Comparison of ENCODE assay signal across 8 mouse cellular contexts in genomic region chr4:129743494-129743893, GRCm38 (mm10). TPM values are rescaled to one million over a fixed set of nuclear protein-coding genes. Genes with fewer than 3 reads are reported as not detected.
DNase-seq lines count a peak whose midpoint lies in the region; ATAC-seq and TF ChIP-seq lines count a peak whose summit lies in the region.

No protein-coding gene starts in this region.

- peak overlapping the region; percentile 100 for H3K4me3 ChIP-seq in erythroblast, embryonic 14.5 days (replicated peaks)
- H3K4me3 ChIP-seq in E14TG2a.4 (replicated peaks; ENCODE audit: low read length) (peak overlapping the region; percentile 96), macrophage (ENCODE audit: inconsistent target) (peak overlapping the region; percentile 47)
- peak overlapping the region; percentile 100; the same call in 1 of the 2 replicates for H3K4me3 ChIP-seq in heart, embryonic 16.5 days (ENCODE audit: low read length)

- no peaks in the 10 kb centered on the region; the same call in 1 of the 2 replicates for H3K36me3 ChIP-seq in erythroblast, embryonic 14.5 days (ENCODE audit: control insufficient read depth)
- H3K36me3 ChIP-seq in E14TG2a.4 (ENCODE audit: insufficient read depth, low read length) (peaks cover 13% of the 10 kb centered on the region), macrophage (ENCODE audit: inconsistent target) (no peaks in the 10 kb centered on the region)
- H3K36me3 ChIP-seq in heart, embryonic 16.5 days (ENCODE audit: control insufficient read depth, insufficient read depth) = no peaks in the 10 kb centered on the region

- WGBS in heart, embryonic 16.5 days = 42% methylated on average over 2 of the region's 2 CpGs
- WGBS in macrophage (ENCODE audit: missing documents) = 42% methylated on average over 2 of the region's 2 CpGs

- peak overlapping the region; percentile 69 for H3K4me2 ChIP-seq in heart, embryonic 16.5 days (ENCODE audit: low read depth, low read length)

- intact Hi-C loops in left cerebral cortex, postnatal 10 days (cut with DNase I) = loop anchor here (5.0 kb wide), 1 partner anchor 41 kb away; no protein-coding TSS in a partner anchor

- H3K4me1 ChIP-seq in erythroblast, embryonic 14.5 days (ENCODE audit: control insufficient read depth) = peaks cover 32% of the 10 kb centered on the region
- H3K4me1 ChIP-seq in E14TG2a.4 (replicated peaks; ENCODE audit: low read depth, low read length) = peaks cover 54% of the 10 kb centered on the region
- peaks cover 17% of the 10 kb centered on the region for H3K4me1 ChIP-seq in heart, embryonic 16.5 days (ENCODE audit: control insufficient read depth, insufficient read depth, low read length)

- no peak for TF ChIP-seq CTCF in E14TG2a.4 (conservative IDR thresholded peaks at IDR 0.05; ENCODE audit: low read length)

- no peak for DNase-seq in left cerebral cortex, postnatal 10 days (ENCODE audit: extremely low spot score in 1 of 2, low spot score in 2 of 2)
- DNase-seq in adrenal gland, postnatal 36 days = no peak
- no peak for DNase-seq in adrenal gland, adult (ENCODE audit: inconsistent age in 2 of 2, low spot score in 1 of 2)

- no peaks in the 10 kb centered on the region for H3K9me3 ChIP-seq in erythroblast, embryonic 14.5 days (ENCODE audit: control insufficient read depth, low read length)
- no peaks in the 10 kb centered on the region for H3K9me3 ChIP-seq in E14TG2a.4 (ENCODE audit: low read length)
- H3K9me3 ChIP-seq in heart, embryonic 16.5 days (replicated peaks; ENCODE audit: control insufficient read depth, low read length) = no peaks in the 10 kb centered on the region

- H3K9ac ChIP-seq in heart, embryonic 16.5 days (ENCODE audit: low read length) = peak overlapping the region; percentile 78

- peaks cover 33% of the 10 kb centered on the region for H3K79me2 ChIP-seq in macrophage (ENCODE audit: inconsistent target)

- ATAC-seq in erythroblast, adult 5-6 weeks (replicated peaks; ENCODE audit: low FRiP score, poor library complexity, severe bottlenecking) = no peak
- no peak for ATAC-seq in heart, embryonic 16.5 days (replicated peaks; ENCODE audit: extremely low read depth, insufficient read depth, low FRiP score)

- no peaks in the 10 kb centered on the region for H3K27me3 ChIP-seq in erythroblast, embryonic 14.5 days (ENCODE audit: control insufficient read depth)
- H3K27me3 ChIP-seq in E14TG2a.4 (ENCODE audit: insufficient read depth, low read length) = peaks cover 57% of the 10 kb centered on the region
- no peaks in the 10 kb centered on the region for H3K27me3 ChIP-seq in heart, embryonic 16.5 days (ENCODE audit: control insufficient read depth, insufficient read depth, low read length)

- peak overlapping the region; percentile 95 for H3K27ac ChIP-seq in heart, embryonic 16.5 days (ENCODE audit: low read length)
- peak overlapping the region; percentile 95 for H3K27ac ChIP-seq in macrophage

RNA-seq across cellular contexts. Expression of gene Khdrbs1, which starts 1.4 kb away (rescaled TPM):
- 5.8 and 6.3 TPM in 2 replicates for polyA plus RNA-seq in erythroblast, embryonic 14.5 days (2012)
- total RNA-seq in erythroblast, adult 5-6 weeks (2015; ENCODE audit: low replicate concordance) = 20.9 and 26.3 TPM in 2 replicates
- 20.2 and 24.3 TPM in 2 replicates for total RNA-seq in erythroblast, adult 5-6 weeks (2017; ENCODE audit: low replicate concordance)
- 63.4 and 65.8 TPM in 2 replicates for polyA plus RNA-seq in heart, embryonic 16.5 days (2015; fragmentation: Nextera tagmentation; extraction: Ambion mirVana)
- total RNA-seq in macrophage (2018; cell fraction: chromatin; rRNA removed) = 100 to 1,000 TPM in 22 of 26 experiments, 10 to 100 TPM in 4; 78.6 to 300 (median 190) TPM
- 10 to 100 TPM; 50.6 to 74.3 (median 65.3) TPM for total RNA-seq in macrophage (2018; cell fraction: cytosol; rRNA removed)
- 100 to 1,000 TPM in 16 of 26 experiments, 10 to 100 TPM in 10; 64.4 to 276 (median 115) TPM for total RNA-seq in macrophage (2018; cell fraction: nucleus; rRNA removed)
- polyA plus RNA-seq in macrophage (2018) = 60.8 to 81.1 TPM (median 62.9 TPM) in 3 replicates
- 100 to 1,000 TPM; 105 to 108 TPM for total RNA-seq in left cerebral cortex, postnatal 10 days (2021)
- 10 to 100 TPM; 66.0 to 83.9 TPM for total RNA-seq in adrenal gland, postnatal 36 days (2021)

RNA-seq across cellular contexts. Expression of gene Tmem39b, which starts 46.9 kb away (rescaled TPM):
- polyA plus RNA-seq in erythroblast, embryonic 14.5 days (2012) = 1.0 and 1.4 TPM in 2 replicates
- 6.3 and 14.4 TPM in 2 replicates for total RNA-seq in erythroblast, adult 5-6 weeks (2015; ENCODE audit: low replicate concordance)
- 0.28 and 0.68 TPM in 2 replicates for total RNA-seq in erythroblast, adult 5-6 weeks (2017; ENCODE audit: low replicate concordance)
- 6.2 and 6.6 TPM in 2 replicates for polyA plus RNA-seq in heart, embryonic 16.5 days (2015; fragmentation: Nextera tagmentation; extraction: Ambion mirVana)
- total RNA-seq in macrophage (2018; cell fraction: chromatin; rRNA removed) = 10 to 100 TPM in 4 of 26 experiments, 1 to 10 TPM in 19, under 1 TPM in 3; 0.52 to 14.4 (median 4.4) TPM
- total RNA-seq in macrophage (2018; cell fraction: cytosol; rRNA removed) = 1 to 10 TPM; 2.9 to 8.6 (median 5.6) TPM
- 10 to 100 TPM in 1 of 26 experiments, 1 to 10 TPM in 25; 1.7 to 11.9 (median 4.7) TPM for total RNA-seq in macrophage (2018; cell fraction: nucleus; rRNA removed)
- 4.1 to 7.6 TPM (median 5.6 TPM) in 3 replicates for polyA plus RNA-seq in macrophage (2018)
- total RNA-seq in left cerebral cortex, postnatal 10 days (2021) = 10 to 100 TPM; 13.3 to 16.3 TPM
- 10 to 100 TPM; 11.0 to 13.3 TPM for total RNA-seq in adrenal gland, postnatal 36 days (2021)

Comparison
In these comparisons a context has a peak if more than half of its experiments do, and no peak if none do; other contexts are left out.
1. H3K4me3 ChIP-seq: peak in every context shown above with its lines; median percentile 100 in erythroblast, embryonic 14.5 days; 100 in heart, embryonic 16.5 days; 96 in E14TG2a.4; 47 in macrophage.